ENCODE assay signal across 10 mouse cellular contexts in genomic region chr1:87793138-87793449, GRCm38 (mm10).
"Had no signal": no experiment of that assay in that cellular context is flagged by ENCODE, and none has a peak within 500 bp of the region (broad histone marks: within the 10 kb centered on the region; RNA-seq: fewer than 3 reads in every experiment).

No protein-coding gene starts in this region.

- H3K27ac ChIP-seq: liver, embryonic 13.5 days; midbrain, embryonic 10.5 days; midbrain, embryonic 13.5 days had no signal

- H3K4me3 ChIP-seq: liver, embryonic 13.5 days; megakaryocyte, embryonic 14.5 days; midbrain, embryonic 10.5 days; midbrain, embryonic 13.5 days had no signal

- H3K9me3 ChIP-seq: liver, embryonic 13.5 days; megakaryocyte, embryonic 14.5 days; midbrain, embryonic 10.5 days; midbrain, embryonic 13.5 days had no signal

- H3K4me2 ChIP-seq: liver, embryonic 13.5 days; midbrain, embryonic 13.5 days had no signal

- H3K4me1 ChIP-seq: liver, embryonic 13.5 days; midbrain, embryonic 10.5 days; midbrain, embryonic 13.5 days had no signal

- DNase-seq: kidney, adult 18-20 months; liver, embryonic 13.5 days; lung, adult 2 months; thymus, adult 18-20 months; thymus, postnatal 4 days had no signal

- ATAC-seq: intestine, embryonic 16.5 days; midbrain, embryonic 13.5 days; midbrain, embryonic 16.5 days had no signal

- H3K9ac ChIP-seq: liver, embryonic 13.5 days; midbrain, embryonic 13.5 days had no signal

- H3K27me3 ChIP-seq: liver, embryonic 13.5 days; megakaryocyte, embryonic 14.5 days; midbrain, embryonic 13.5 days had no signal
